Mouse (Mus musculus) intestine, embryonic 16.5 days (tissue): ENCODE data around the gene Sod1. TPM values are rescaled to one million over a fixed set of nuclear protein-coding genes. Genes with fewer than 3 reads are reported as not detected.

ENCODE experiments used
- ATAC-seq: fragments of 200-750 bp; cut with Nextera tagmentation; 2 replicates; pipeline ENCODE4 v1.8.0; 2017; ENCODE audit warnings: moderate TSS enrichment, moderate library complexity
- H3K27ac ChIP-seq: fragments of 300-500 bp; sonication (generic); 2 replicates; pipeline ENCODE4 v1.5.1; 2014; ENCODE audit warnings: mild to moderate bottlenecking, low read length
- H3K27me3 ChIP-seq: fragments of 300-500 bp; sonication (generic); replicated peaks from 2 replicates; pipeline ENCODE4 v1.6.1; 2014; ENCODE audit warnings: low read length, control low read depth, mixed read lengths; ENCODE audit not compliant: control insufficient read depth, insufficient read depth
- H3K36me3 ChIP-seq: fragments of 300-500 bp; sonication (generic); 2 replicates; pipeline ENCODE4 v1.6.1; 2014; ENCODE audit warnings: low read length, control low read depth; ENCODE audit not compliant: control insufficient read depth, insufficient read depth
- H3K4me1 ChIP-seq: fragments of 300-500 bp; sonication (generic); 2 replicates; pipeline ENCODE4 v1.6.1; 2014; ENCODE audit warnings: low read length, control low read depth, mixed read lengths; ENCODE audit not compliant: control insufficient read depth, insufficient read depth
- H3K4me2 ChIP-seq: fragments of 300-500 bp; sonication (generic); 2 replicates; pipeline ENCODE4 v1.6.1; 2014; ENCODE audit warnings: low read depth, low read length, control low read depth
- H3K4me3 ChIP-seq: fragments of 300-500 bp; sonication (generic); 2 replicates; pipeline ENCODE4 v1.5.1; 2014; ENCODE audit warnings: mild to moderate bottlenecking, low read length
- H3K9ac ChIP-seq: fragments of 300-500 bp; sonication (generic); 2 replicates; pipeline ENCODE4 v1.6.1; 2014; ENCODE audit warnings: low read depth, low read length
- H3K9me3 ChIP-seq: fragments of 300-500 bp; sonication (generic); 2 replicates; pipeline ENCODE4 v1.6.1; 2016; ENCODE audit warnings: low read length, control low read depth; ENCODE audit not compliant: control insufficient read depth
- WGBS: fragments of 180-500 bp; shearing (Covaris S2); extraction: QIAGEN DNeasy Blood & Tissue Kit; methylation state at CpG from one replicate; pipeline ENCODE4 v1.1.7; 2014; 5-methylcytosine and 5-hydroxymethylcytosine counted together
- polyA plus RNA-seq: library from polyadenylated mRNA; unstranded; fragments of >200 nt; fragmentation: Nextera tagmentation; extraction: Ambion mirVana; gene quantifications from 2 replicates; pipeline ENCODE4 v1.2.1, GENCODE M21; 2015

The Sod1 gene
- polyA plus RNA-seq, 1 experiment from 2014 or later: 1,142 TPM

DNA sequence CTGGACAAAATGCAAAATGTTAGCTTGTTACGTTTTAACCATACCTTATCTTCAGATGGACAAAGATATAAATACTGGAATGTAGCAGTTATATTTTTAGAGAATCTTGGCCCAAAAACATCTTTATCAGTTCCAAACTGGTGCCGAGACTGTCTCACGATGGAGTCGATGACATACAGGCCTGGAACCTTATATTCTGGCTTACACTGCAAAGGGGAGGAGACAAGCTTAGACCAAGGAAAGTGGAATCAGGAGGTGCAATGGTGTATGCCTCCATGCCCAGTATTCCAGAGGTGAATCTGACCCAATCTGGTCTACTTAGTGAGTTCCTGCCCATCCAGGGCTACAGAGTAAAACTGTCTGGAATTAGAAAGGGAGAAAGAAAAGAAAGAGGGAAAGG lies 39.5 kb downstream of the Sod1 start:
- Histone ChIP-seq H3K27me3 (no peaks in the 10 kb centered on the region), H3K4me2 (no peak overlapping the region), H3K36me3 (peaks cover 13% of the 10 kb centered on the region), H3K9me3 (no peaks in the 10 kb centered on the region), H3K27ac (no peak overlapping the region), H3K9ac (no peak overlapping the region), H3K4me1 (0 out of 2 replicates have a peak, but pooled peaks cover 2% of the 10 kb centered on the region), H3K4me3 (no peak overlapping the region)
- WGBS: 88% methylated on average over 4 of the region's 4 CpGs
- ATAC-seq: no peak

DNA sequence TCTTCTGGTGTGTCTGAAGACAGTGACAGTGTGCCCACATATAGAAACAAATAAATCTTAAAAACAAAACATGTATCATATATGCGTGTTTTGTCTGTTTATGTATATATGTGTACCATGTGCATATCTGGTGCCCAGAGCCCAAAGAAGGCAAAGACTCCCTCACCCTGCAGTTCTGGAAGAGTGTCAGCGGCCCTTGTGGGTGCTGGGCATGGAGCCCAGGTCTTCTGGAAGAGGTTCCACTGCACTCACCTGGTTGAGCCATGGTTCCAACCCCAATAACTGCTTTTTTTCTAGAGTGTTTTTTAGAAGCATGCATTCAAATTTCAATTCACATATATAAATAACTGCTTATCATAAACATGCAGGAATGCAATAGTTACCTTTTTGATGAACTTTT lies 41.2 kb downstream of the Sod1 start:
- no peak overlapping the region for H3K9ac ChIP-seq
- no peak for ATAC-seq
- peaks cover 6% of the 10 kb centered on the region for H3K4me1 ChIP-seq
- no peak overlapping the region for H3K27ac ChIP-seq
- H3K36me3 ChIP-seq: peaks cover 11% of the 10 kb centered on the region
- H3K9me3 ChIP-seq: no peaks in the 10 kb centered on the region
- H3K4me2 ChIP-seq: no peak overlapping the region
- no peak overlapping the region for H3K4me3 ChIP-seq
- WGBS: 94% methylated on average over 2 of the region's 2 CpGs
- no peaks in the 10 kb centered on the region for H3K27me3 ChIP-seq

DNA sequence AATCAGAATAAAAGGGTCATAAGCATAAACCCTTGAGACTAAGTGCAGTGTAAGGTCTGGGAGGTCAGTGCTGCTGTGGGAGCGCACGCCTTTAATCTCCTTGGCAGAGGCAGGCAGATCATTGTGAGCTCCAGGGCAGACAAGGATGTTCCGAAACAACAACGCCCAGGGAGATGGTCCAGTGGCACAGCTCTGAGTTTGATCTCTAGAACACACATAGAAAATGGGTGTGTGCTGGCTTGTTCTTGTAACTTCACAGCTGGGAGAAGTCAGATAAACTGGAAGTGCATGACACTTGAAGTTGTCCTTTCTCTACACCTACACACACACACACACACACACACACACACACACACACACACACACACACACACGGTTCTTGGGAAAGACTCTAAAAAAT lies 43.5 kb downstream of the Sod1 start:
- ATAC-seq: peak; percentile 51; the same call in 1 of the 2 replicates
- WGBS: 75% methylated on average over 5 of the region's 5 CpGs

DNA sequence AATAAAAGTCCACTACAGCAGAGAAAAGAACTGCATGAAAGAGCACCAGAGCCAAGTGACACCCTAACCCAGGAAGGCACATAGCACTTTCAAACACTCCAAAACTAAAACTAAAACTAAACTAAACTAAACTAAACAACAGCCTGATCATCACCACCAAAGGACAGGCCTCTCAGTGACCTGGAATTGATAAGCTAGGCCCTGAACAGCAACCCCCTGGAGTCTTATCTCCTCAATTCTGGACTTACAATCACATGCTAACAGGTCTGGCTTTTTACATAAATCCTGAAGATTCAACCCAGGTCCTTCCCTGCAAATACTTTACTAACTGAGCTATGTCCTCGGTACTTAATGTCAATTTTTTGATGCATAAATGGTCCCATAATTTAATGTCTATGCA lies 44.6 kb downstream of the Sod1 start:
- no peak overlapping the region for H3K27ac ChIP-seq
- H3K4me1 ChIP-seq: peaks cover 9% of the 10 kb centered on the region
- H3K27me3 ChIP-seq: no peaks in the 10 kb centered on the region
- H3K4me3 ChIP-seq: no peak overlapping the region
- no peak overlapping the region for H3K4me2 ChIP-seq
- no peak overlapping the region for H3K9ac ChIP-seq
- H3K9me3 ChIP-seq: no peaks in the 10 kb centered on the region
- no peak for ATAC-seq
- no peaks in the 10 kb centered on the region for H3K36me3 ChIP-seq
- WGBS: 71% methylated on average over 1 of the region's 1 CpGs

More for the DNA sequence above, 43.5 kb downstream of the Sod1 start:
- Histone ChIP-seq H3K9ac (no peak overlapping the region), H3K4me3 (no peak overlapping the region), H3K4me2 (no peak overlapping the region), H3K36me3 (peaks cover 4% of the 10 kb centered on the region; the same call in 1 of the 2 replicates), H3K27ac (no peak overlapping the region), H3K9me3 (no peaks in the 10 kb centered on the region), H3K4me1 (peaks cover 9% of the 10 kb centered on the region), H3K27me3 (no peaks in the 10 kb centered on the region)

DNA sequence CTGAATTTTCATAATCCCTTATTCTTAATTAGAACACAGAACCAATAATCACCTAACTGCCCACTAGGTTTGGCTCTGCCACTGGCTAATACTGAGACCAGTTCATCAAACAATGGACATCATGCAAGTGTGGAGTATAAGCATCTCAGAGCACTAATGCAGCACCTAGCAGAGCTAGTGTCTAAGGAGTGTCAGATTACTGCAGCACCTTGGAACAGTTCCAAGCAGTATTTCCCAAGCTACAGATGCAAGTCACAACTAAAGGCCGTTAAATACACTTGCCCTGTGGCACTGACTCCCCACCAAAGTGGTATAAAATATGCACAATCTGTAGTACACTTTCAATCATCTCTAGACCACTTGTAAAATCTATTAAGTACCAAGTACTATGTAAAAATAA lies 46.0 kb downstream of the Sod1 start:
- Histone ChIP-seq H3K27ac (no peak overlapping the region), H3K9ac (no peak overlapping the region), H3K27me3 (no peaks in the 10 kb centered on the region), H3K4me3 (no peak overlapping the region), H3K36me3 (no peaks in the 10 kb centered on the region), H3K4me2 (no peak overlapping the region), H3K4me1 (peaks cover 9% of the 10 kb centered on the region), H3K9me3 (no peaks in the 10 kb centered on the region)
- peak; percentile 50; the same call in 1 of the 2 replicates for ATAC-seq
- 17% methylated on average over 1 of the region's 1 CpGs for WGBS

DNA sequence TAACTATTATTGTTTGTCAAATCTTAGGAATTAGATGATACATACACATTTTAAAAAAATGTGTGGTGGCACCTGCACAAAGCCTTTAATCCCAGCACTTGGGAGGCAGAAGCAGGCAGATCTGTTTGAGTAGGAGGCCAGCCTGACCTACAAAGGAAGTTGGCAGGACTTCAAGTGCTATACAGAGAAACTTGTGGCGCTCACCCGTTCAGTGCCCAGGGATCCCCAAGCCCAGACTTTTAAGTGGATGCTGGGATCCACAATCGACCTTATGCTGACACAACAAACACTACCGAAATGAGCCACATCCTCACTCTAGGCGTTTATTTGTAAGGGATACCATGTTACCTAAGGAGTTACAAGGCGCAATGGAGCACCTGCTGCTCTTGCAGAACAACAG lies 55.0 kb downstream of the Sod1 start:
- no peak for ATAC-seq
- H3K4me1 ChIP-seq: peaks cover 18% of the 10 kb centered on the region
- H3K9me3 ChIP-seq: no peaks in the 10 kb centered on the region
- H3K36me3 ChIP-seq: no peaks in the 10 kb centered on the region
- no peak overlapping the region for H3K9ac ChIP-seq
- H3K4me3 ChIP-seq: no peak overlapping the region
- no peaks in the 10 kb centered on the region for H3K27me3 ChIP-seq
- 91% methylated on average over 6 of the region's 6 CpGs for WGBS
- H3K4me2 ChIP-seq: no peak overlapping the region
- H3K27ac ChIP-seq: no peak overlapping the region

Other genes starting within 250 kb of the Sod1 start
- gene Tiam1, start 77.0 kb upstream of the Sod1 start, polyA plus RNA-seq: 7.4 and 8.1 TPM in 2 replicates
- 15.4 and 18.1 TPM in 2 replicates for gene Scaf4, start 63.7 kb downstream of the Sod1 start, polyA plus RNA-seq
- gene Hunk, start 165.3 kb downstream of the Sod1 start, polyA plus RNA-seq: 4.2 and 5.1 TPM in 2 replicates